Mouse (Mus musculus): ENCODE measurements around the gene Gm904. TPM values are rescaled to one million over a fixed set of nuclear protein-coding genes. Genes with fewer than 3 reads are reported as not detected.
"Not testable (repeated sequence)": the region's sequence is repeated elsewhere in the genome, so short reads cannot be mapped to it uniquely, and the experiment has no call there.

The Gm904 gene
- not detected in 2 replicates for polyA plus RNA-seq (2015; fragmentation: Nextera tagmentation; extraction: Ambion mirVana)

GRCm38 (mm10) chr13:50642928-50643327 lies at the start of gene Gm904:
Gm904 (plus strand) TSS chr13:50643228.
- H3K36me3 ChIP-seq (ENCODE audit: control insufficient read depth, insufficient read depth); H3K27ac ChIP-seq (ENCODE audit: low read depth, low read length); ATAC-seq; H3K9me3 ChIP-seq (ENCODE audit: control insufficient read depth); H3K4me3 ChIP-seq (ENCODE audit: low read depth, low read length); H3K4me1 ChIP-seq (replicated peaks; ENCODE audit: control insufficient read depth, insufficient read depth, low read length); H3K27me3 ChIP-seq (replicated peaks; ENCODE audit: control insufficient read depth, insufficient read depth, low read length); H3K9ac ChIP-seq (ENCODE audit: low read depth, low read length); H3K4me2 ChIP-seq (replicated peaks; ENCODE audit: low read depth): not testable (repeated sequence)

DNA sequence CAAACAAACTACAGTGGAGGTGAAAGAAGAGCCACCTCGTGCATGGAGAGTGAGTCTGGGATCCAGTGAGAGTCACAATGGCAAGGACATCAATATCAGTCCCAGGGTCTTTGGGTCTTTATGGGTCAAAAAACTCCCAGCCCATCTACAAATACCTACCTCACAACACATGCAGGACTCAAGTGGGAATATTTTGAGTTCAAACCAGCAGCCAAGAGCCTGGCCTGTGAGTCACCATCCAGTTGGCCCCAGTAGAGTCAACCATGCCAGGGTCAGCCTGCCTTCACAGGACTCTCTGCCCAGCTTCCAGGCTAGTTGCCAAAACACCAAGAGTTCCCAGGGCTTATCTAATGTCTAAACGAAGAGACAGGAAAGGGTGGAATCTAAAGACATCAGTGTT lies 5.7 kb downstream of the Gm904 start:
- not testable (repeated sequence) for H3K36me3 ChIP-seq (ENCODE audit: control insufficient read depth, insufficient read depth); H3K27me3 ChIP-seq (replicated peaks; ENCODE audit: control insufficient read depth, insufficient read depth, low read length); H3K4me2 ChIP-seq (replicated peaks; ENCODE audit: low read depth); H3K9ac ChIP-seq (ENCODE audit: low read depth, low read length); H3K27ac ChIP-seq (ENCODE audit: low read depth, low read length); H3K4me3 ChIP-seq (ENCODE audit: low read depth, low read length); H3K9me3 ChIP-seq (ENCODE audit: control insufficient read depth); ATAC-seq; H3K4me1 ChIP-seq (replicated peaks; ENCODE audit: control insufficient read depth, insufficient read depth, low read length)
- WGBS, result 83% methylated on average over 2 of the region's 2 CpGs

Small RNA genes lying within 50 kb of the gene (microRNA-seq; reads per million reads assigned to microRNA genes)
- gene Gm23952 (not detected), gene Mir683-2 (not detected)

Other genes with a start within 250 kb of the Gm904 start
- 15.1 and 15.9 TPM in 2 replicates for gene Fbxw17, start 225.4 kb upstream of the Gm904 start, polyA plus RNA-seq (2015; fragmentation: Nextera tagmentation; extraction: Ambion mirVana)
- not detected in 2 replicates for gene Gm47429, start 199.3 kb upstream of the Gm904 start, polyA plus RNA-seq (2015; fragmentation: Nextera tagmentation; extraction: Ambion mirVana)
- not detected in 2 replicates for gene Nutm2, start 175.9 kb upstream of the Gm904 start, polyA plus RNA-seq (2015; fragmentation: Nextera tagmentation; extraction: Ambion mirVana)
- gene Gm8765, start 55.1 kb downstream of the Gm904 start, polyA plus RNA-seq (2015; fragmentation: Nextera tagmentation; extraction: Ambion mirVana), result not detected in 2 replicates